Comparison of ENCODE assay signal across 30 mouse cellular contexts in genomic region chr4:110242879-110243278, GRCm38 (mm10).
DNase-seq lines count a peak whose midpoint lies in the region; ATAC-seq lines count a peak whose summit lies in the region.
"Had no signal": no experiment of that assay in that cellular context is flagged by ENCODE, and none has a peak within 500 bp of the region (broad histone marks: within the 10 kb centered on the region; RNA-seq: fewer than 3 reads in every experiment).

No protein-coding gene starts in this region.

- 0 out of 2 replicates have a peak, but pooled peaks cover 6% of the 10 kb centered on the region for H3K4me1 ChIP-seq in forebrain, embryonic 15.5 days
- no peaks in the 10 kb centered on the region for H3K4me1 ChIP-seq in forebrain, embryonic 11.5 days (replicated peaks; ENCODE audit: control insufficient read depth, insufficient read depth, low read length)
- no peaks in the 10 kb centered on the region for H3K4me1 ChIP-seq in embryonic facial prominence, embryonic 10.5 days
- H3K4me1 ChIP-seq: embryonic facial prominence, embryonic 12.5 days; embryonic facial prominence, embryonic 15.5 days; heart, embryonic 10.5 days; heart, embryonic 13.5 days; hindbrain, embryonic 12.5 days; intestine, embryonic 15.5 days had no signal

- no peak overlapping the region for H3K4me2 ChIP-seq in forebrain, embryonic 15.5 days (replicated peaks)
- no peak overlapping the region for H3K4me2 ChIP-seq in forebrain, embryonic 11.5 days (ENCODE audit: low read depth, low read length, severe bottlenecking)
- H3K4me2 ChIP-seq: embryonic facial prominence, embryonic 12.5 days; embryonic facial prominence, embryonic 15.5 days; heart, embryonic 13.5 days; hindbrain, embryonic 12.5 days; hindbrain, embryonic 15.5 days; intestine, embryonic 15.5 days had no signal

- H3K9ac ChIP-seq in forebrain, embryonic 15.5 days (replicated peaks): no peak overlapping the region
- no peak overlapping the region for H3K9ac ChIP-seq in forebrain, embryonic 11.5 days (ENCODE audit: low read length)
- H3K9ac ChIP-seq: embryonic facial prominence, embryonic 12.5 days; embryonic facial prominence, embryonic 15.5 days; heart, embryonic 13.5 days; hindbrain, embryonic 12.5 days; hindbrain, embryonic 15.5 days; intestine, embryonic 15.5 days had no signal

- peaks cover 35% of the 10 kb centered on the region; the same call in 1 of the 2 replicates for H3K36me3 ChIP-seq in forebrain, embryonic 15.5 days
- H3K36me3 ChIP-seq in forebrain, embryonic 11.5 days (ENCODE audit: control insufficient read depth, insufficient read depth, low read length): no peaks in the 10 kb centered on the region; the same call in 1 of the 2 replicates
- H3K36me3 ChIP-seq in embryonic facial prominence, embryonic 10.5 days (replicated peaks): no peaks in the 10 kb centered on the region
- H3K36me3 ChIP-seq: embryonic facial prominence, embryonic 12.5 days; embryonic facial prominence, embryonic 15.5 days; G1E; heart, embryonic 10.5 days; heart, embryonic 13.5 days; intestine, embryonic 15.5 days had no signal

- peak; percentile 71; the same call in 1 of the 2 replicates for ATAC-seq in forebrain, embryonic 15.5 days (replicated peaks)
- no peak for ATAC-seq in forebrain, embryonic 11.5 days (replicated peaks; ENCODE audit: low FRiP score)
- ATAC-seq: intestine, embryonic 15.5 days had no signal

- H3K4me3 ChIP-seq in forebrain, embryonic 15.5 days: no peak overlapping the region
- H3K4me3 ChIP-seq in forebrain, embryonic 11.5 days (ENCODE audit: low read depth, low read length): no peak overlapping the region
- no peak overlapping the region for H3K4me3 ChIP-seq in embryonic facial prominence, embryonic 10.5 days
- H3K4me3 ChIP-seq: embryonic facial prominence, embryonic 12.5 days; embryonic facial prominence, embryonic 15.5 days; heart, adult 2 months; heart, embryonic 10.5 days; heart, embryonic 13.5 days; hindbrain, embryonic 12.5 days; hindbrain, embryonic 15.5 days; intestine, embryonic 15.5 days had no signal

- peak; percentile 20 for DNase-seq in cerebellum, postnatal 10 days
- no peak for DNase-seq in cerebellum, postnatal 14 days
- no peak for DNase-seq in forebrain, embryonic 11.5 days (ENCODE audit: low spot score)
- peak; percentile 3 for DNase-seq in kidney, adult 9 months
- no peak for DNase-seq in kidney, postnatal 14 days
- peak; percentile 7 for DNase-seq in MN1 (ENCODE audit: low spot score)
- DNase-seq in embryonic facial prominence, embryonic 10.5 days (ENCODE audit: low spot score): no peak
- DNase-seq: adrenal gland, adult 2 months; adrenal gland, postnatal 14 days; B cell, adult 2 months; cerebellum, adult 11-12 months; cerebellum, adult 8-10 months; cerebellum, postnatal 36 days; gastrocnemius, postnatal 10 days; gastrocnemius, postnatal 36 days; heart, adult 2 months; heart, postnatal 14 days; heart, postnatal 4 days; kidney, adult 11 months; kidney, adult 8-10 months had no signal

- no peaks in the 10 kb centered on the region for H3K27me3 ChIP-seq in forebrain, embryonic 15.5 days
- no peaks in the 10 kb centered on the region for H3K27me3 ChIP-seq in forebrain, embryonic 11.5 days (ENCODE audit: control insufficient read depth, insufficient read depth, low read length)
- H3K27me3 ChIP-seq in embryonic facial prominence, embryonic 10.5 days (replicated peaks; ENCODE audit: low read depth, poor library complexity, severe bottlenecking): no peaks in the 10 kb centered on the region
- H3K27me3 ChIP-seq: CH12.LX; embryonic facial prominence, embryonic 12.5 days; embryonic facial prominence, embryonic 15.5 days; heart, embryonic 13.5 days; hindbrain, embryonic 12.5 days; hindbrain, embryonic 15.5 days; intestine, embryonic 15.5 days had no signal

- H3K27ac ChIP-seq in forebrain, embryonic 15.5 days (replicated peaks): no peak overlapping the region
- no peak overlapping the region for H3K27ac ChIP-seq in forebrain, embryonic 11.5 days (ENCODE audit: low read depth, low read length)
- H3K27ac ChIP-seq in embryonic facial prominence, embryonic 10.5 days (replicated peaks): no peak overlapping the region
- H3K27ac ChIP-seq: embryonic facial prominence, embryonic 12.5 days; embryonic facial prominence, embryonic 15.5 days; heart, adult 2 months; heart, embryonic 10.5 days; heart, embryonic 13.5 days; hindbrain, embryonic 12.5 days; hindbrain, embryonic 15.5 days; intestine, embryonic 15.5 days had no signal

- H3K9me3 ChIP-seq in forebrain, embryonic 15.5 days: no peaks in the 10 kb centered on the region
- no peaks in the 10 kb centered on the region for H3K9me3 ChIP-seq in forebrain, embryonic 11.5 days (ENCODE audit: control insufficient read depth, low read length)
- no peaks in the 10 kb centered on the region for H3K9me3 ChIP-seq in embryonic facial prominence, embryonic 10.5 days
- H3K9me3 ChIP-seq: embryonic facial prominence, embryonic 12.5 days; embryonic facial prominence, embryonic 15.5 days; heart, embryonic 10.5 days; heart, embryonic 13.5 days; hindbrain, embryonic 12.5 days; hindbrain, embryonic 15.5 days; intestine, embryonic 15.5 days had no signal

Comparison
In these comparisons a context has a peak if more than half of its experiments do, and no peak if none do; other contexts are left out.
1. DNase-seq: peak in cerebellum, postnatal 10 days (2 of 2), kidney, adult 9 months (single experiment) and MN1 (single experiment); none in cerebellum, postnatal 14 days (0 of 2), forebrain, embryonic 11.5 days (single experiment), kidney, postnatal 14 days (single experiment) and embryonic facial prominence, embryonic 10.5 days (single experiment).